Mouse (Mus musculus) cerebellum, adult 11-12 months (tissue): ENCODE data around the gene Rpl11.
"Not testable (repeated sequence)": the region's sequence is repeated elsewhere in the genome, so short reads cannot be mapped to it uniquely, and the experiment has no call there.

Experiments
- DNase-seq: peaks from one replicate; pipeline ENCODE4 v3.0.0; 2022

Rpl11 gene

DNA sequence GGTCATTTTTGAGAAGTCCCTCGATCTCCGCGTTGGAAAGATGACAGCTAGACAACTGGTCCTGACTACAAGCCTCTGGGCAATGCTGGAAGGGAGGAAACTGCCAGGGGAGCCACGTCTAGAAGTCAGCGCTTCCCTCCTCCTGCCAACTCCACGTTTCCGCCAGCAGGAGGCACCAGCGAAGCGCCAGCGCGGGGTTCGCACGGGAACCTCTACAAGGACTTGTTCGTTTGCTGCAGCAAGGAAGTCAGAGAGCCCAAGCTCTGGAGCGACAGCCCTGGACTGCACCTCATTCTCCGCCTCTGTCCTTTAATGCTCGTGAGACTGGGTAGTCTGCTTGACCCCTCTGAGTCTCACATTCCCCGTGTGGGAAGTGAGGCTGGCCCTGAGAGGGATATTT, 16.7 kb upstream of the Rpl11 start:
- DNase-seq, result peak; percentile 29

DNA sequence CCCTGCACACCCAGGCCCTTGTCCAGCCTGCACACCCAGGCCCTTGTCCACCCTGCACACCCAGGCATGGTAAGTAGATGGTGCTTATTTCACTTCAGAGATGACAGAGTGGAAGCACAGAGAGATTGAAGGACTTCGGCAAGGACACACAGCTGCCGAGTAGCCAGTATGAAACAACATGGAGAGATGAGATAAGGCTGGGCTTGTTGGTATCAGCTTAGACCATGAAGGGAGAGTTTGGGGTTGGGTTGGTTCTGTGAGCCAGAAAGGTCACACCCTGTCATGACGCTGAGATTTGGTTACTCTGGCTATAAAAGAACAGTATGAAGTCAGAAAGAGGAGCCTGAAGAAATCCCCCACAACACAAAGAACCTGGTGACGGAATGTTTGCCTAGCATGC, 16.1 kb upstream of the Rpl11 start:
- DNase-seq, result no peak

DNA sequence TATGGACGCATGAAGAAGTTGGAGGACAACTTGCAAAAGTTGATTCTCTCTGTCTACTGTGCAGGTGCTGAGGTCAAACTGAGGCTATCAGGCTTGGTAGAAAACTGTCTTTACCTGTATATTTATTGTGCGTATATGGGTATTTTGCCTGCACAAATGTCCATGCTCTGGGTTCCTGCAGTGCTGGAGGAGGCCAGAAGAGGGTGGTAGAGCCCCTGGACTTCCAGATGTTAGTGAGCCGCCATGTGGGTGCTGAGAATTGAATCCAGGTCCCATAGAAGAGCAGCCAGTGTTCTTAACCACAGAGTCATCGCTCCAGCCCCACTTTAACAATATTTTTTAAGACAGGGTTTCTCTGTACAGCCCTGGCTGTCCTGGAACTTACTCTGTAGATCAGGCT, 9.9 kb upstream of the Rpl11 start:
- no peak for DNase-seq

DNA sequence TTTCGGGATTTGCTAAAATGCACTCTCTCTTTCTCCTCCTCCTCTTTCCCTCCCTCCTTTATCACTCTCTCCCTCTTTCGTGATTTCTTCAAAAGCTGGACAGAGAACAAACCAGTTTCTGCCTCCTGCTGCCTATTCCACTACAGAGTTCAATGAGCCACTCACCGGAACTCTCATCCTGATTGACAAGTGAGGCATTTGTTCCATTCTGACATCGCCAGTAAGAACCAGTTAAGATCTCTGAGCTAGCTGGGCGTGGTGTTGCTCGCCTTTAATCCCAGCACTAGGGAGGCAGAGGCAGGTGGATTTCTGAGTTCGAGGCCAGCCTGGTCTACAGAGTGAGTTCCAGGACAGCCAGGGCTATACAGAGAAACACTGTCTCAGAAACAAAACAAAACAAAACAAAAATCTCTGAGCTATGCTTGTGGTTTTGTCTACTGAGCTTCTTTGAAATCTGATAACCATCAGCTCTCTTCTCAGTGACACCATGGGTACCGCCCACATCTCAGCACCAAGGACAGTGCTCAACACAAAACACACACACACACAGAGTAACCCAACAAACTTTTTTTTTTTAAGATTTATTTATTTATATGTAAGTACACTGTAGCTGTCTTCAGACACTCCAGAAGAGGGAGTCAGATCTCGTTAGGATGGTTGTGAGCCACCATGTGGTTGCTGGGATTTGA, 6.7 kb upstream of the Rpl11 start:
- not testable (repeated sequence) for DNase-seq

DNA sequence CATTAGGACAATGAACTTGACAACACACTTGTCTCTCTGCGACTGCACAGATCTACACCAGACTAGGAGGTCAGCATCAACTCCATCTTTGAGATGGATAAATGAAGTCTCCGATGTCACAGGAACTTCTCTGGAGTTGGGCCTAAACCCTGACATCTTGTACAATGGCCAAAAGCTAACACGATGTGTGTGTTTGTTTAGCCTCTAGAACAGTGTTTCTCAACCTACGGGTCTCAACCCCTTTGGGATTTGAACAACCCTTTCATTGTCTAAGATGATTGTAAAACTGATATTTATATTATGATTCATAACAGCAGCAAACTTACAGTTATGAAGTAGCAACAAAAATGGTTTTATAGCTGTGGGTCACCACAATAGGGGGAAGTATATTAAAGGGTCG, 4.7 kb upstream of the Rpl11 start:
- no peak for DNase-seq

DNA sequence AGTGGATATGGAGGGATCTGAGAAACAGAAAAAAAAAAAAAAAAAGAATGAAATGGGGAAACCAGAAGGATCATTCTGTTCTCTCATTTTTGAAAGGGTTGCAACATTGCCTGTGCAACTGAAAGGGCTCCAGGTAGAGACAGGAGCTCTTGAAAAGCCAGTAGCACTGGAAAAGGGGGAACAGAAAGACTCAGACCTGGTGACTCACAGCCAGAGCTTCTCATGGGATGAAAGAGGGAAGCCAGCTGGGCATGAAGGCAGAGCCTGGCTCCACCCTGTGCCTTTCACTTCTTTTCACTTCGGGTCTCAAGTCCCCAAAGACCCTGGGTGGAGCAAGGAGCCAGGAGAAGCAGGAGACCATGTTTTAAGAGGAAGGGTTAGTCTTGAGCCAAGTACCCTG, 2.8 kb upstream of the Rpl11 start:
- no peak for DNase-seq

DNA sequence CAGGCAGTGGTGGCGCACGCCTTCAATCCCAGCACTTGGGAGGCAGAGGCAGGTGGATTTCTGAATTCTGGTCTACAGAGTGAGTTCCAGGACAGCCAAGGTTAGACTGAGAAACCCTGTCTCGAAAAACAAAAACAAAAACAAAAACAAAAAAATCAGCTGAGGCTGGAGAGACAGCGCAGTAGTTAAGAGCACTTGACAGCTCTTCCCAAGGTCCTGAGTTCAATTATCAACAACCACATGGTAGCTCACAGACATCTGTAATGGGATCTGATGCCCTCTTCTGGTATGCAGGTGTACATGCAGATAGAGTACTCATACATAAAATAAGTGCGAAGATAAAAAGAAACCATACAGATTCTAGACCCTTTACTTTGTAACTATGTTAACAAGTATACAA, 615 bp upstream of the Rpl11 start:
- DNase-seq, result no peak

DNA sequence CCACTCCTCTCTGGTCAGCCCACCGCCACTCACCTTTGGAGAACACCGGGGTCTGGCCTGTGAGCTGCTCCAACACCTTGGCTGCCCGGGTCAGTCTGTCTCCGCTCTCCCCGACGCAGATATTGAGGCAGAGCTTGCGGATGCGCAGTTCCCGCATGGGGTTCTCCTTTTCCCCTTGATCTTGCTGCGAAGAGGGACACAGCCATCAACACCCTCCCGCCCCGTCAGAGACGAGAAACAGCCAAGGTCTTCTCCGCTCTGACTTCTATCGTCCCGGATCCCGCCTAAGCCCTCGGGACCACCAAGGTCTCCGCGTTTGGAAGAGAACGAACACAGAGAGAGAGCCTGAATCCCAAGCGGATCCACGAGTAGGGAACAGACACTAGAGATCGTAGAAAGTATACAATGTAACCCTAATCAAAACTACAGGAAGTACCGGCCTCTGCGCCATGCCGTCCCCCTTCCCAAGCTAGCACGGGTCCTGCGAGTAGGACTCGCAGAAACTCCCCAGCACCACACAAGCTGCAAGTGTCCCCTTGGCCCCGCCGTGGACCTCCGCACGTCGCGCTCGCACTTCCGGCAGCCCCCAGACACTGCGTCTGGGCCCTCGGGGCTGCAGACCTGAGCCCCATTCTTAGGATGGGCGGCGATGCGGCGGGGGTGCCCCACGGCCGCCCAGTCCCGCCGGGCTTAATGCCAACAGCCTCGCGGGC, 538 bp downstream of the Rpl11 start:
- DNase-seq, result no peak

DNA sequence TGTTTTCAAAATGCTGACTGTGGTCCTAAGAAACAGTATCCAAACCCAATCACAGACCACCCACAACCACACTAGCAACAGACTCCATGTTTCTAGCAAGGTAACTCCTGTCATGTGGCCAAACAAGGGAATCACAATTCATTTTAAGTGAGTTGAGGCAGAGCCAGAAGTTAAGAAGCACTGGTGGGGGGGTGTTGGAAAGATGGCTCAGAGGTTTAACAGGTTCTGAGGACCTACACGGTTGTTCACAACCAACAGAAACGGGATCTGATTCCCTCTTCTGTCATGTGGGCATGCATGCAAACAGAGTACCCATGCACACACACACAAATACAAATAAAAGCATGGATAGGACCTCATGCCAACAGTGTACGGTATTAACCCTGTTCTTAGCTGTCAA, 1.2 kb downstream of the Rpl11 start:
- no peak for DNase-seq

DNA sequence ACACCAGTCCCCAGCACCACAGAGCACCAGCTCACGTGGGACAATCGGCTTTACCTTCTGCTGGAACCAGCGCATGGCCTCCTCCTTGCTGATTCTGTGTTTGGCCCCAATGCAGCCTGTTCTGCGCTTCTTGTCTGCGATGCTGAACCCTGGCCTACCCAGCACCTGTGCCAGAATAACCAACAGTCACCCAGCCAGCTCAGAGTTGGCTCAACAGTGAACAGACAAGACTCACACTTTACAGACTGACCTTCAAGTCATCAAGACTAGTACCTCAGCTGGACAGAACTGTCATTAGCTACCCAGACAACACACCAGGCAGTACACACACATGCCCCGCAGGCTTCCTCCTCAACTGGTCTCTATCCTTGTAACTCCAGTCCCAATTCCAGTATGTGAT, 3.0 kb downstream of the Rpl11 start:
- DNase-seq, result no peak

DNA sequence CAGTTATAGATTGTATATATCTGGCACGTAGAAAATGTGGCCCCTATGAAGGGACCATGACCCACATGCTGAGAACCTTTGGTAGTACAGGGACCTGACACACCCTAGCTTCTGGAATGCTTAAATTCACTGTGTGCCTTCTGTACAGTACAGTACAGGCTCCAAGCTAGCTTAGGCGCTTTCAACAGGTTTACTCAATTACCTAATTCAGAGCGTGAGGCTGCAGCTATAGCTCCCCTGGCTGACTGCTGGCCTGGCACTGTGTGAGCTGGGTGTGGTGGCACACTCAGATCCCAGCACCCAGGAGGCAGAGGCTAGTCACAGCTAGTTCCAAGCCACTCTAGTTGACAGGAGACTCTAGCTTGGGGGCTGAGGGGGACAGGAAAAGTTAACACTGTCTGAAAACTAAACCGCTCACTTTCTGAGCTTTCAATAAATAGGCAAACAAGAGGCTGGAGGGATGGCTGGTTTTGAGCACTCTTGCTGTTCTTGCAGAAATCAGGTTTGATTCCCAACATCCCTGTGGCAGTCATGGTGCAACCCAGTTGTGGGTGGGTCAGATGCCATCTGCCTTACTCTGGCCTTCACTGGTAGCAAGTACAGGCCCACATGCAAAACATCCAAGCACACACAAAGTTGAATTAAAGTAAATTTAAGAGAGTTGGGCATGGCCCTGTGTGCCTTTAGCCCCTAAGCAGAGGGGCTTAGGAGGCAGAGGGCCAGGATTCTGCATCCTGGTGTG, 4.8 kb downstream of the Rpl11 start:
- no peak for DNase-seq

DNA sequence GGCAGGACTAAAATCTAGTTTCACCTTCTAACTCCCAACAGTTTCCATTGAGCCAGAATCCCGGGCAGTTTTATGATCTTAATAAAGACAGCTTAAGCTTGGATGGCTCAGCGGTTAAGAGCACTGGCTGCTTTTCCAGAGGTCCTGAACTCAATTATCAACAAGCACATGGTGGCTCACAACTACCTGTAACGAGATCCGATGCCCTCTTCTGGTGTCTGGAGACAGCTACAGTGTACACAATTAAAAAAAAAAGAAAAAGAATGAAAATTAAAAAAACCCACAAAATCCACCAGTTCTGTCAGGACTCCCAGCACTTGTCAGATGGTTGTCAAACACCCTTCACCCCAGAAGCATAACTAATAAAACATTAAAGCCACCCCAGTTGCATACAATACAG, 5.6 kb downstream of the Rpl11 start:
- DNase-seq, result no peak

DNA sequence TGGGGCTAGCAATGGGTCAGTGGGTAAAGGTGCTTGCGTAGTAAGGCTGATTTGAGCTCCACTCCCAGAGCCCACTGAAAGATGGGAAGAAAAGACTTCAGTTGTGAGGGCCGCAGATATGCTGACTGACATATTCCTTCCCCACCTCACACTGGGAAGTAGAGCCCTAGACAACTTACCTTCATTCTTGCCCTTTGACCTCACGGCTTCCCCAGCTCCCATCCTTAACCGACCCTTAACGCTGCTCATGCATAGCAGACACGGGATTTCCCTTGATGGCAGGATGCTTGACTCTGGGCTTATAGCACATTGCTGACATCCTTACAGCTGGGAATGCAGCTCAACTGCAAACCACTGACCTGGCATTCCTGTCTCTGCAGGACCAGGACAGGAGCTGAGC, 6.3 kb downstream of the Rpl11 start:
- no peak for DNase-seq

DNA sequence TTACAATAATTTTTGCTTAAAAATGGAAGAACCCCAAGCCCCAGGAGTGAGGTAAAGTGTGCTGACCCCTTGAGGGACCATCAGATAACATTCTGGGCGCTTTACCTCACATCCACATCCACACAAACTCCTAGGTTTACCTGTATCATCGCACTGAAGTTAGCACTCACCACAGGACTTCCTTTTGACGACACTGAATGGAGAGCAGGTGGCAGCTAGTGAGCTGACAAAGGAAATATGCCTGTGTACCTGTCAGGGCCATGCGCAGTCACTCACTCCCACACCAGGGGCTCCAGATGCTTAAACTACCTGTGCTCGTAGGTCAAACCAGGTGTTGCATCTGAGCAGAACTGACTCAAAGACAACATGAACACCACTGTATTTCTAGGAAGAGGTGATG, 8.1 kb downstream of the Rpl11 start:
- no peak for DNase-seq

DNA sequence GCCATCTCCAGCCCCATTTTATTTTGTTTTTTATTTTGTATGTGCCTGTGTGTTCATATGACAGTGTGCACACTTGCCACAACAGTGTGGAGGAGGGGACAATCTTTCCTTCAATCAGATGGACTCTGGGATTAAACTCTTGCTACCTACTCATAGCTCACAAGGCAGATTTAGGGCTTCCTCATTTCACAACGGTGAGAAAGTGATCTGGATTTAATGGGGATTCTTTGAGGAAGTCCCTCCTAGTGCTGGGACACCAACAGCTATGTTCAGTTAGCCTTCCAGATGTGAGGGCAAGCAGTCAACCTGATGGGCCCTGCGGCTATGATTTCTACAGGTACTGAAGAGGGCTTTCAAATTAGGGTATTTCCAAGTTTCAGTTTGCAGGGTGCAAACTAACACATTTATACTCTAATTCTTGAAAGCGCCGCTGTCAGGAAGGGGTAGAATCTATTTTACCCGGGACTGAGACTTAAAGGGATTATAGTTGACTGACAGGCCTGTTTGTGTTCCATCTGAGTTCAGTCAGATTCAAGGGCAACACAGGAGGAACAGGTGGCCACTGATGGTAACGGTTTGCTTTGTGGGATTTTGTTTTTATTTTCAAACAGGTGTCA, 9.3 kb downstream of the Rpl11 start:
- no peak for DNase-seq

DNA sequence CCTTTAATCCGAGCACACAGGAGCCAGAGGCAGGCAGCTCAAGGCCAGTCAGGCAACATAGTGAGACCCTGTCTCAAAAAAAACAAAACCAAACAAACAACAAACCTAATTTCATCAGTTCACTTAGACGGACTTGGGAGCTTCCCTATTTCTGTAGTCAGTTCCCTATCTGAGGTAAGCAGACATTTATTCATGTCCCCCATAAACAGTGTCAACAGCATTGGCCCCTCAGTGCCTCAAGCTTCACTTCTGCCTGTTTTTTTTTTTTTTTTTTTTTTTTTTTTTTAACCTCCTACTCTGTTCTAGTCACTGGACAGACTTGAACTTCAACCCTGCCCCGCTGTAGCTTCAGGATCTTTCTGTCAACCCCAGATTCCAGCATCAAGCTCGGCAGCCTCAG, 18.1 kb downstream of the Rpl11 start:
- no peak for DNase-seq

DNA sequence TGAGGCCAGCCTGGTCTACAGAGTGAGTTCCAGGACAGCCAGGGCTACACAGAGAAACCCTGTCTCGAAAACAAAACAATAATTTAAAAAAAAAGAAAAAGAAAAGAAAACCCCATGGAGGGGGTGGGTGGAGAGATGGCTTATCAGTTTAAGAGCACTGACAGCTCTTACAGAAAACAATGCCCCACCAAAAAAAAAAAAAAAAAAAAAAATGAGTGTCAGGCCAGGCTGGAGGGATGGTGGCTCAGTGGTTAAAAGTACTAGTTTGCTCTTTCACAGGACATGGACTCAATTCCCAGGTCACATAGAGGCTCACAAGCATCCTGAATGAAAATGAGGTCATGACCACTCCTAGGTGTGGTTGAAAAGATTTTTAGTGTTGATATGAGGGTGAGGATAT, 20.0 kb downstream of the Rpl11 start:
- DNase-seq, result no peak

DNA sequence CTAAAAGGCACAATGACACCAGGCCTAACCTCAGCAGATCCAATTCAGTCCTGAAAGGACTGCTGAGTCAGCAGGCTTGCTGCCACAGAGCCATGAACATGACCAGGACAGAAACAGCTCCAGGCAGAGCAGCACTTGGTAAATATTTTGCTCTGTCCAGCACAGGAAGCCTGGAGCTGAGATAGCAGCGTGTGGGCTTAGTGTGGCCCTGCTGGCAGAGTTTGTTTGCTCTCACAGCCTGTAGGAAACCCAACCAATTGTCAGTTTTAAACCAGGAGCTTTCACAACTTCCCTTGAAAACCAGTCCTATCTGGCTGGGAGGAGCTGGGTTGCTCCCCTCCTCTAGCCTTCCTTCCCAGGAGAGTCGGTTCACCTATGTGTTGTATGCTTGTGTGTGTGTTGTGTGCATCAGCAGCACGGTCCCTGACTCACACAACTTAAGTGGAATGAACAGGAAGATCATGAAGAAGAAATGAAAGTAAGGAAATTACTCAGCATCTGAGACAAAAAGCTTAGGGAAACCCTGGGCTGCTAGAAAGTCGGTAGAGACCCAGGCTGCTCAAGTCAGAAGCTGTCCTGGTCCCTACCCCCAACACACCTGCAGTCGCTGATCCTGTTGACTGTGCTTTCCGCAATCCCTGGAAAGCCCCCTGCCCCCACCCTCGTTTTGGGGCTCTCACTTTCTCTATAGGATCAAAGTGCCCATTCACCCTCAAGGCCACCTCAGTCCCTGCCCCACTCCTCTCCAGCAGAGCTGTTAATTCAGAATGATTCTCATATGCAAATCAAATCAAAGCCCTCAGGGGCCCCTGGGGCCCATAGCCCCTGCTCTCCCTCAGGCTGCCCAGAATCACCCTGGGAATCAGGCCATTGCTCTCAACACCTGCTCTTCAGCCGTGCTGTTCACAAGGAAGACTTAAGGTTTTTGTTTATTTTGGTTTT, 22.0 kb downstream of the Rpl11 start:
- DNase-seq, result no peak

DNA sequence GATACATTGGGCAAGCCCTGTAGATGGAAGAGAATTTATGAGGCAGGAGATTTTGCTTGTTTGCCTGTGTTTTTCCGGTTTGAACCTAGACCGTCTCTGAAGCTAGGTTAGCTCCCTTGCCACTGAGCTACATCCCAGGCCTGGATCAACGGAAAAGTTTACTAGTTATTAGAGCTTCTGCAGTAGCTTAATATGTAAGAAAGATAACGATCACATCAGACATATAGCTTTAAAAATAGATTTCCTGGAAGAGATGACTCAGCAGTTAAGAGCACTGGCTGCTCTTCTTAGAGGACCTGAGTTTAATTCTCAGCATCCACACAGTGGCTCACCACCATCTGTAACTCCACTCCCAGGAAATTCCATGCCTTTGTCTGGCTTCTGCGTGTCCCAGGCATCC, 24.5 kb downstream of the Rpl11 start:
- no peak for DNase-seq

DNA sequence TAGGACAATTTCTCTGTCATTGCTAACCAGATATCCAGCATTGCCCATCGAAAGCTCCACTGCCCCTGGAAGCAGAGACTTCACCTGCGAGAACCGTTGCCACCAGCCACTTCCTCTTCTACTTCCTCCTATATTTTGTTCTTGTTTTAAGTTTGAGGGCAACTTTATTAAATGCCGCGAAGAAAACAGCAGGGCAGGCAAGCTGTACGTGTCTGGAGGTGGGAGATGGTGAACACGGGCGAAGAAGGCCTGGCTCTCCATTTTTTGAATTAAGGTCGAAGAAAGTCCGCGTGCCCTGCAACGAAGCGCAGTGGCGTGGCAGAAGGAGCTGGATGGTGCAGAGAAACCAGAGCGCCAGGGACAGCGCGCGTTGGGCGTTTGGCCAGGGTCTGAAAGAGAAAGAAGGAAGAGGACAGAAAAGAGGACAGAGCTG, 25.1 kb downstream of the Rpl11 start:
- no peak for DNase-seq

DNA sequence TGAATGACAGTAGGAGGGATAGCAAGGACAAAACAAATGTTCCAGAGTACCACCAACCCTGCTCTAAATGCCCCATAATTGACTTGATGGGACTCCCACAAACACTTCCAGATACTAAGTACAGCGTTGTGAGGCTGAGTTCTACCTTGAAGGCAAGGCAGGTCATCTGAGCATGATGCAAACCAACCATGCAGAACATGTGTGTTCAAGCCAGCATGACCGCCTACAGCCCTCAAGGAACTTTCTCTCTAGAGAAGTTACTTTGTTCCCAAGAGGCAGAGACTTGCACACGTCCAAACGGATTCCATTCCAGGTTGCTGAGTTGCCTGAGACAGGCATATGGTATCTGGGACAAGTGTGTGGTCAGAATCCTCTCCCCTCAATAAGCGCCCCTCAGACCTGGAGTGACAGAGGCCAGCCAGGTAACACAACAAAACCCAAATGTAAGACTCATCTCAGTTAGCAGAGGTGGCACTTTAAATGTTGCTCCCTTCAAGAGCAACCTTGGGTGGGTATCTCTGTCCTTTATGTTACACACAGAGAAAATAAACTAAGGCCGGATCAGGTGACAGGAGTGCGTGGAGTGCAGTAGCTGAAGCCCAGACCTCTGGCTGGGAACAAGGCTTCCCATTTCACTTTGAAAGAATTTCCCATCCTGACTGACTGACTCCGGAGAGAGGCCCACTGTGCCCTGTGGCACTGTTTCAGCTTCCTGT, 25.7 kb downstream of the Rpl11 start:
- DNase-seq, result no peak

DNA sequence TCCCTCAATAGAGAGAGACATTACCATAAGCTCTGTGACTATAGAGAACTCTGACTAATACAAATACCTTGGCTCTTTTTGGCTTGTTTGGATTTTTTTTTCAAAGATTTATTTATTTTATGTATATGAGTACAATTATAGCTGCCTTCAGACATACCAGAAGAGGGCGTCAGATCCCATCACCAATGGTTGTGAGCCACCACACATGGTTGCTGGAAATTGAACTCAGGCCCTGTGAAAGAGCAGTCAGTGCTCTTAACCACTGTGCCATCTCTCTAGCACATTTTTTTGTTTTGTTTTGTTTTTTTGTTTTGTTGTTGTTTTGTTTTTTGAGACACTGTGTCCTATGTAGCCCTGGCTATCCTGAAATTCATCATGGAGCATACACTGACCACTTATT, 27.9 kb downstream of the Rpl11 start:
- no peak for DNase-seq
